Mouse (Mus musculus) thymus, postnatal 4 days (tissue): ENCODE data around the gene Tm9sf3.
"Not testable (repeated sequence)": the region's sequence is repeated elsewhere in the genome, so short reads cannot be mapped to it uniquely, and the experiment has no call there.

ENCODE experiments used
- DNase-seq: peaks from one replicate; pipeline ENCODE4 v3.0.0; 2021

The Tm9sf3 gene

DNA sequence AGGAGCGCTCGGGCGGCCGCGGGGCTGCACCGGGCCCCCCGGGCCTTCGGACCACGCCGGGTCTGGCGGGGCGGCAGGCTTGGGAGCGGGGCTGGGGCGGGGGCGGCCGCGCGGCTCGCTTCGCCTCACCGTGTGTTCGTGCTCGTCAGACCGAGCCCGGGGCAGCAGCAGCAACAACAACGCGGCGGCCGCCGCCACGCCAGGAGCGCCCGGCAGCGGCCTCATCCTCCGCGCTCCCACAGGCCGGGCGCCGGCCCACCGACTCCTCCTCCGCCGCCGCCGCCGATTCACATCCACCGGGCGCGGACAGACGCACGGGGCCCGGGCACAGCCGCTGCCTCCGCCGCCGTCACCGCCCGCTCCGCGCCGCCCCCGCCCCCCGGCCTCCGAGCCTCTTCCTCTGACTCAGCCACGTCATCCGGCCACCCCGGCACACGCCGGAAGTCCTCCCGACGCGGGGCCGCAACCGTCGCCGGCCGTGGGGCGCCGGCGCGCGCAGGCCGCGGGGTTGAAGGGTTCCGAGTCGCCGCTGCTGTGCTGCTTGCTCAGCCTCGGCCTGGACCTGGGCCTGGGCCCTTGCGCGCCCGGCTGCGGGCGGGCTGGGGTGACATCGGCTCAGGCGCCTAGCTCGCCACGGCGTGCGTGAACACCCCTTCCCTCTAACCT is at the start of gene Tm9sf3:
Tm9sf3 (minus strand) TSS at position 368 of the 666 bp plus-strand sequence.
- DNase-seq = peak; percentile 92

GRCm38 (mm10) chr19:41312587-41312986 is 48.8 kb upstream of the Tm9sf3 start:
- DNase-seq = not testable (repeated sequence)

DNA sequence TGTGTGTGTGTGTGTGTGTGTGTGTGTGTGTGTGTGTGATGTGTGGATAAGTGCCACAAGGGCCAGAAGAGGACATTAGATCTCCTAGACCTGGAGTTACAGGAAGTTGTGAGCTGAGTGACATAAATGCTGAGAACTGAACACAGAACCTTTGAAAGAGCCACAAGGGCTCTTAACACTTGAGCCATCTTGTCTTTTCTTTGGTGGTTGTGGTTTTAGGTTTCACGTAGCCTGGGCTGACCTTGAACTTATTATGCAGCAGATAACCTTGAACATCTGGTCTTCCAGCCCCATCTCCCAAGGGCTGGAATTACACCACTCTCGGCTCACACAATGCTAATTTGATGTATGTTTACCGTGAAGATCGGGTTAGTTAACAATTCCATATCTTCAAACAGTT is 48.2 kb upstream of the Tm9sf3 start:
- no peak for DNase-seq

DNA sequence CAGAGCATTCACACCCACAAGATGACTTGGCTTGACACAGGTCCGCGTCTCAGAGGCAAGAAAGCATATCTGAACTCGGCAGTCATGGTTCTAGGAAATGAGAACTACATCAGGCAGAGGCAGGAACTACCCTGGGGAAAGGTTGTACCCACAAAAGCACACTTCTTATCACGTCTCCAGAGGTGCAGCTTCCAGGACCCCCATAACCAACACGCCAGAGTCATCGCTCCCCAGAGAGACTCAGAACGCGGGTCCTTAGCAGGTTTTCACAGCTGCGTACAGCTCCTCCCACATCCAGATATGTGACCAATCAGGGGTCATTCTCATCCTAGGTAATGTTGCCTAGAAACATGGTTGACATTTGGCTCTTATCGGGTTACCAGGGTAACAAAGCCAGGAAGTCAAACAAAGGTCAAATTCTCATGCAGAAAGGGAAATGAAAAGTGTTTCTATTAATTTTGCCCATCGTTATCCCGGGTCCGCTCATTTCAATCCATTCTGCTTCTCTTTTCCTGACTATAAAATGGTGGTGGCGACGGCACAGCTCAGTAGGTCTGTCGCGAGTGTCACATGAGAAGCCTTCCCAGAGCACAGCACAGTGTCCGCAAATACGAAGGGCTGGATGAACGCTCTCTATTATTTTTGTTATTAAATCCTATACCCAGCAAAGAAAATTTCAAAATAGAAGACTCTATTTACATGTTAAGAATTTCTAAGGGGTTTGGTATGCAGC is 47.3 kb upstream of the Tm9sf3 start:
- no peak for DNase-seq

DNA sequence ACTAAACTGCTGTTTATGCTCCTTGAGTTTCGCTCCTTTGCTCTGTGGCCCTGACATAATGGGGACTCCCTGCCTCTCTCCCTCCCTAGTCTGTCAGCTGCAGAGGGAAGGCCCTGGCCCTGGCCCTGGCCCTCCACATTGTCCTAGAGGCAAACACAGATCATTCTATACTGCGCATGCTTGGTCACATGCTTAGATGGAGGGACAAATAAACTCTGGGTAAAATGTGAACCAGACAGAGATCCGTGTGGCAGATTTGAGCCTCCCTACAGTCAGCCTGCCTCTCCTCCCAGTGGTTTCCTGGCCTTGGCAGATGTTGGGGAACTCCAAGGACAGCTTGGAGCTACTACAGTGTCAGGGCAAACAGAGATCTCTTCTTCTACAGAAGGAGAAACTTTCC is 40.1 kb upstream of the Tm9sf3 start:
- no peak for DNase-seq

GRCm38 (mm10) chr19:41303433-41303832 is 39.6 kb upstream of the Tm9sf3 start:
- no peak for DNase-seq

DNA sequence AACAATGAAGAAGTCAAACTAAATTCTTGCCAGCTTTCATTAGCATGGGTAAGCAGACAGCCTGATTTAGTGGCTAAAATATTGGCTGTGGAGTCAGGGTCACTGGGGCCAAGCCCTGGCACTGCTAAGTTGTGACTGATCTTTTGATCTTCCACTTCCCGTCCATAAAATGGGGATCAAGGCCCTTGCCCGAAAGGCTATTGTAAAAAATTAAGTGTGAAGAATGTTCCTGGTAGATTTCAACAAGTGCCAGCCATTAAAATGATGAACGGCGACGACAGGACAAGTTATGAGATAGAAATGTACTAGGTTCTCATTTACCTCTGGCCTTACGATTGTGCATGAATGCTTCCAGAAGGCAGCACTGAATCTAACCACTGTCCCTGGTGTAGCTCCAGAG is 38.1 kb upstream of the Tm9sf3 start:
- no peak for DNase-seq

DNA sequence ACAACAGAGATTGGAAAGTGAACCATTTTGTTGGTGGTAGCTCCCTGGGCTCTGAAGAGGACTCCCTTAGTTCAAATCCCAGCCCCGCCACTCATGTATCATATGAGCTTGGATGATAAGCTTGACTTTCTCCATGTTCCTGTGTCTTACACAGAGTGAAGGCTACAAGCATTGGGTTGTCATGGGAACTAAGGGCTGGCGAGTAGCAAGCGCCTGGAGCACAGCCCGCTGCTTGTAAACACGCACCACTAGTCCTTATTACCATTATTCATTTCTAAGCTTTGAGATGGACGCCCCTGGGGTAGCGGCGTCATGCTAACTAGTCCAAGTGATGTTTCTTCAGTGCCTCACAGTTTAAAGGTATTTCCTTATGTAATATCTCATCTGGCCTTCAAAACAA is 35.6 kb upstream of the Tm9sf3 start:
- no peak for DNase-seq

- peak; percentile 43 for DNase-seq
These were observed 27.3 kb upstream of the Tm9sf3 start for GRCm38 (mm10) chr19:41290952-41291619.

GRCm38 (mm10) chr19:41288568-41288967 is 24.8 kb upstream of the Tm9sf3 start:
- DNase-seq = no peak

DNA sequence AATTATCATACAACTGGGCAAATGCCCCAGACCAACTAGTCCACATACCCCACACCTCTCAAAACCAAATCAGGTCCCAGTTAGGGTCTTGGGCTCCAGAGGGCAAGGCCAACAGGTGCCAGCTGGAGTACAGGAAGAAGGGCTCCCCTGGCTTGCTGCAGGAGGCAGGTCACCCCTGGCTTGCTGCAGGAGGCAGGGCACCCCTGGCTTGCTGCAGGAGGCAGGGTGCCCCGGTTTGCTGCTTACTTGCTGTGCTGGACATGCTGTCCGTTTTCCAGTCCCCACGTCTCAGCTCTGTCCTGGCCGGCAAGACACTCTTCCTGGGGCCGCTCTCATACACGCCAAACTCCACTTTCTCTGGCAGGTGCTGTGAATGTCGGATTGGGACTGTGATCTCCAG is 23.4 kb upstream of the Tm9sf3 start:
- no peak for DNase-seq

GRCm38 (mm10) chr19:41284515-41284914 is 20.7 kb upstream of the Tm9sf3 start:
- no peak for DNase-seq

DNA sequence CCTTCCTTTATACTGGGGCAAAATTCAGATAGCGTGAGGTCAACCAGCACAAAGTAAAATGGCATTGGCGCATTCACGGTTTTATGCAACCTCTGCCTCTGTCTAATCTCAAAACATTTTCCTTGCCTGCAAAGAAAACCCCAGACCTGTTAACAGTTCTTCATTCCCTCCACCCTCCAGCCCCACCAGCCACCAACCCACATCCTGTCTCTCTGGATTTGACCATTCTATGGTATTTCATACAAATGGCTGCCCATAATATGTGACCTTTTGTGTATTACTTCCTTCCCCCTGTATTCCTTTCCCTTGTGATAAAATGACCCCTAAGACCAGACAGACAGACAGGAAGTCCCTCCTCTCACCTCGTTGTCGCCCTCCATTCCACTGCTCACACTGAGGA is 18.9 kb upstream of the Tm9sf3 start:
- DNase-seq = no peak

GRCm38 (mm10) chr19:41282216-41282615 is 18.4 kb upstream of the Tm9sf3 start:
- no peak for DNase-seq

GRCm38 (mm10) chr19:41279724-41280244 is 16.0 kb upstream of the Tm9sf3 start:
- DNase-seq = no peak

DNA sequence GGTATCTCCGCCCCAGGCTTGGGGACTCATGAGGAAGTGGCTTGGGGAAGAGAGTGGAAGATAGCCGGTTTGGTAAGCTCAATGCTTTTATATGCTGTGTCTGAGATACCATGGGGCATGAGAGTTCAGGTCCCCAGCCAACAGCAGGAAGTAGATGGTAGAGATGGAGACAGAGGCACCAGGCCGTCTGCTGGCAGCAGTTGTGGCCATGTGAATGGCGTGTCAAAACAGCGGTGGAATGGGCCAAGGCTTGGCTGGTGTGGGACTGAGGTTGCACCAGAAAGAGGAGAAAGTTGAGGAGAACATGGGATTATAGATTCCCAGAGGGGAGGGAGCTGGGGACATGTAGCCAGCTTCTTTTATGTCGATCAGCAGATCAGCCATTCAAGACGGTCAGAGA is 14.8 kb upstream of the Tm9sf3 start:
- no peak for DNase-seq

GRCm38 (mm10) chr19:41275588-41275987 is 11.8 kb upstream of the Tm9sf3 start:
- no peak for DNase-seq

- DNase-seq = no peak
These were observed 7.1 kb upstream of the Tm9sf3 start for GRCm38 (mm10) chr19:41270906-41271305.

DNA sequence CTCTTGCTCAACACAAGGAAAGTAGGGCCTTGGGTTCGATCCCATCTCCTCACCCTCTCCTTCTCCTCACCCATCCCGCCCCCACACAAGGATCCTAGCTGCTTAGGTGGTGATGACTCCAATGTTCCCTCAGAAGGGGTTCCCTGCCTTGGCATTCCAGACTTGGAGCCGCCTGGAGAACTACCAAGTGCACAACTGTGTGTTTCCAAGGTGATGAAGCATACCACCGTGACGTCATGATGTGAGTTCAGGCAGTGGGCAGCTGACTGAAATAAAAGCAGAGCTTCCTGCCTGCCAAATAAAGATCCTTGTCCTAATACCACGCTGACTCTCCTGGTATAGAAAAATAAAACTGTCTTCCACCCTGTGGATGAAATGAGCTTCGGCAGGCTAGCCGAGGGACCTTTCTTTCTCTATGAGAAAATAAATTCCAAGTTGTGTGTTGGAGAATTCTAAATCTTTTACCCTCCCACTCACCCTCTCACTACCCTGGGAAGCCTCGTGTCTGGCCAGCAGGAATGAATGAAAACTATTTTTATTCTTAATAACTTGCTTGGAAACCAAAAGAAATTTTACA is 6.4 kb upstream of the Tm9sf3 start:
- DNase-seq = no peak

- no peak for DNase-seq
These were observed 2.6 kb upstream of the Tm9sf3 start for GRCm38 (mm10) chr19:41266251-41266901.

GRCm38 (mm10) chr19:41264331-41264799 is 568 bp upstream of the Tm9sf3 start:
- DNase-seq = no peak

DNA sequence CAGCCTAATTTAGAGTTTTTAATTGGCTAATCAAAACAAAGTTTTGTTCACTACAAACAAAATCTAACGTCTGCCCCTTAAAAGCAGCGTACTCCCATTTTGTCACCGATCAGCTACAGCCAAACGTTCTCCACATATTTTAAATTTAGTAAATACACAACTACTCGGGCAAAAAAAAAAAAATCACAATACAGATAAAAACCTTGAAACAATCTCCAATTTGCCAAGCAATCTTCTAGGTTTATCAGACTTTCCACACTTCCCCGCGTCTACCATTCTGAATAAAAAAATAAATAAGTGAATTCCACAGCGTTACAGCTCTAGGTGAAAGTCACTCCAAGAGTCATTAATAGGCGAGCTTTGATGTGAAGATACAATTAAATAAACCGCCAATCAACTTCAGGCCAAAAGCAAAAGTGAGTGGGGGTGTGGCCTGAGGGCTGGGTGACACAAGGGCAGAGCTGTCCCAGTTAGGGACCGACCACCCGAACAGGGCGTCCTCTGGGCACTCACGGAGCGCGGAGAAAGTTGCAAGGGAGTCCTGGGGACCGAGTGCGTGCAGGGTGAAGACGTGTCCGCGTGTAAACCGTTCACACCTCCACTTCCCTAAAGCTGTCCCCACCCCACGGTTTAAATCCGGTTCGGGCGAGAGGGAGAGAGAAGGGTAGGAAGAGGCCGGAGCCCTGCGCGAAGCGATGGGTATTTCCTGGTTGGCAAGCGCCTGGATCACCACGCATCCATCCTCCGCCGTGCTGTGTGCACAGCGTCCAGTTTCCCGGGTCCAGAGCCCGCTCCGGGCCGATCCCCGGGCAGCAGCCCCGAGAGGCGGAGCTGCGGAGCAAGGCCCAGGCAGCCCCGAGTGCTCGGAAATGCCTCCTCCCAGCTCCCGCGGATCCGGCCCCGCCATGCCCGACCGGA is 826 bp downstream of the Tm9sf3 start:
- peak; percentile 83 for DNase-seq
